Mouse (Mus musculus) right cerebral cortex, postnatal 25 days (tissue): ENCODE data around the gene Aff1.
A peak's percentile ranks its signal among the peaks of the same experiment; 100 is the strongest.

Experiments used
- DNase-seq: peaks from one replicate; pipeline ENCODE4 v3.0.0; 2022

The Aff1 gene

GRCm38 (mm10) chr5:103813997-103814542, 121.9 kb downstream of the Aff1 start:
- DNase-seq, result no peak

GRCm38 (mm10) chr5:103814551-103815248, 122.5 kb downstream of the Aff1 start:
- no peak for DNase-seq

- no peak for DNase-seq
These were observed 123.1 kb downstream of the Aff1 start for GRCm38 (mm10) chr5:103815249-103815617.

- no peak for DNase-seq
These were observed 124.5 kb downstream of the Aff1 start for GRCm38 (mm10) chr5:103816718-103817117.

GRCm38 (mm10) chr5:103817754-103818153, 125.6 kb downstream of the Aff1 start:
- peak; percentile 63 for DNase-seq

- DNase-seq, result no peak
These were observed 126.4 kb downstream of the Aff1 start for GRCm38 (mm10) chr5:103818602-103819001.

GRCm38 (mm10) chr5:103819674-103820073, 127.5 kb downstream of the Aff1 start:
- no peak for DNase-seq

- DNase-seq, result no peak
These were observed 128.9 kb downstream of the Aff1 start for GRCm38 (mm10) chr5:103821062-103821461.

- DNase-seq, result no peak
These were observed 129.5 kb downstream of the Aff1 start for GRCm38 (mm10) chr5:103821500-103822298.

GRCm38 (mm10) chr5:103822949-103823348, 130.8 kb downstream of the Aff1 start:
- no peak for DNase-seq

GRCm38 (mm10) chr5:103828304-103828703, 136.1 kb downstream of the Aff1 start:
- DNase-seq, result no peak

GRCm38 (mm10) chr5:103828729-103829128, 136.6 kb downstream of the Aff1 start:
- DNase-seq, result no peak

GRCm38 (mm10) chr5:103829158-103829557, 137.0 kb downstream of the Aff1 start:
- no peak for DNase-seq

GRCm38 (mm10) chr5:103830886-103831285, 138.7 kb downstream of the Aff1 start:
- no peak for DNase-seq

GRCm38 (mm10) chr5:103835471-103836147, 143.4 kb downstream of the Aff1 start:
- no peak for DNase-seq

GRCm38 (mm10) chr5:103836148-103836784, 144.1 kb downstream of the Aff1 start:
- DNase-seq, result no peak

GRCm38 (mm10) chr5:103838550-103839264, 146.5 kb downstream of the Aff1 start:
- DNase-seq, result no peak

GRCm38 (mm10) chr5:103839265-103839626, 147.1 kb downstream of the Aff1 start:
- no peak for DNase-seq

GRCm38 (mm10) chr5:103843938-103844337, 151.8 kb downstream of the Aff1 start:
- DNase-seq, result peak; percentile 28

- DNase-seq, result peak; percentile 38
These were observed 153.4 kb downstream of the Aff1 start for GRCm38 (mm10) chr5:103845418-103846153.

GRCm38 (mm10) chr5:103846154-103846551, 154.0 kb downstream of the Aff1 start:
- no peak for DNase-seq

GRCm38 (mm10) chr5:103846609-103847008, 154.4 kb downstream of the Aff1 start:
- no peak for DNase-seq
